Mouse (Mus musculus) telencephalon, adult 2 months (tissue): ENCODE results near the gene Abi1.
"Not testable (repeated sequence)": the region's sequence is repeated elsewhere in the genome, so short reads cannot be mapped to it uniquely, and the experiment has no call there.

Experiments used
- DNase-seq: peaks from one replicate; pipeline ENCODE4 v3.0.0-alpha.2; 2011; ENCODE audit warnings: low read depth, low spot score

Gene Abi1

DNA sequence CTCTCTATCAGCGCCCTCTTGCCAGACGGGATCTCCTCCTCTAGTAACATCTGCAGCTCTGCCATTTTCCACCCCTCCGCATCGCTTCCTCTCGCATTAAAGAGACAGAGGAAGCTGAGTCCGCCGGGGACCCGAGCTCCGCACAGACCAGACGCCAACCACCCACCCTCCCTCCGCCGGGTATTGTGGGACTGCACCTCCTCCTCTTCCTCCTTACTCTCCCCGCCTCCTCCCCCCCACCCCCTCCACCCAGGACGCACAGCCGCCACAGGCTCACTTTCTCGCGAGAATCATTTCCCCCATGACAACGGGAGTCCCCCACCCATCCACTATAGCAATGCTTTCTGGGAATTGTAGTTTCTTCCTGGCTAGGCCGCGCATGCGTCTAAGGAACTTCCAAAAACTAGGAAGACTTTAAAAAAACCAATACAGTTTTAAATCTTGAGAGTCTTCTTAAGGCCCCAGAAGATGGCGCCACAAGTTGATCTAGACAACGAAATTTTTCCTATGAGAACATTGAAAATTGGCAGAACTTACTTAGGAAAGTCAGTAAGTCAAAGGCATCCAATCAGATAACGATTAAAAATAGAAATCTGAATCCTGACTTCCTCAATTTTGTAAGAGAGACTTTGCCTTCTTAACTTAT lies at the start of gene Abi1:
Gene Abi1, minus strand, starts transcription at position 241 of the 646 bp plus-strand sequence.
- DNase-seq = peak; percentile 98

DNA sequence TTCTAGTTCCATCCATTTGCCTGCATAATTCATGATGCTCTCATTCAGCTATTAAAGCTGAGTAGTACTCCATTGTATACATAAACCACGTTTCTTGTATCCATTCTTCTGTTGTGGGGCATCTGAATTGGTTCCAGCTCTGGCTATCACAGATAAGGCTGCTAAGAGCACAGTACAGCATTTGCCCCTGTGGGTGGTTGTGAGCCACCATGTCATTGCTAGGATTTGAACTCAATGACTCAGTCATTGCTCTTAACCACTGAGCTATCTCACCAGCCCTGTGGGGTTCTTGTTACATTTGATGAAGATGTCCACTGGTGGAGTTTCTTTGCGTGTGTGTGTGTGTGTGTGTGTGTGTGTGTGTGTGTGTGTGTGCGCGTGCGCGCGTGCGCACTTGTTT lies 44.5 kb upstream of the Abi1 start:
- no peak for DNase-seq

DNA sequence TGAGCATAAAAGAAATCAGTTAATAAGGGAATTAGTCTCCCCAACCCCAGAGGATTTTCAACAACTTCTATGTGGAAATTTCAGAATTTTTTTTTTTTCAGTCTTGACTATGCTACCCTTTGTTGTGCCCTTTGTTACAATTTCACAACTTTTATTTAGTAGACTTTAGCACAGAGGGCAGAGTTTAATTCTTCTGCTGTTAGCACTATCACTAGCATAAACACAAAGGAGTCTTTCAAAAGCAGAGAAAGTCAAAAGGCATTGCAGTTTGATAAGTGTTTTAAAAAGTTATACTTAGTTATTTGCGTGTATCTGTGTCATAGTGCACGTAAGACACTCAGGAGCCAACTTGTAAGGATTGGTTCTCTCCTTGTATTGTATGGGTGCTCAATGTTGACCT lies 38.5 kb upstream of the Abi1 start:
- no peak for DNase-seq

DNA sequence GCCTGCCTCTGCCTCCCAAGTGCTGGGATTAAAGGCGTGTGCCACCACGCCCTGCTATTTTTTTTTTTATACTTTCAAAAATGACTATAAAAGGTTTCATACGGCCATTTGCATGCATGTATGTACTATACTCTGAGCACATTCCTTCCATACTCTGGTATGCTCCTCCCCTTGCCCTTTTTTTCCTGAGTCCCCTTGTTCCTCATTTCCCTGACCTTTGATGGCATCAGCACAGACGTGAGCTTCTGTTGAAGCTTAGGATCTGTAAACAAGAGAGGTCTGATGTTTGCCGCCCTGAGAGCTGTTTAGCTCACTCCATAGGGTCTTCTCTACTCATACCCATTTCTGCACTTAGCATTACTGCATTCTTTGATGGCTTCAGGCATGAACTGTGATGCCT lies 37.7 kb upstream of the Abi1 start:
- DNase-seq = no peak

DNA sequence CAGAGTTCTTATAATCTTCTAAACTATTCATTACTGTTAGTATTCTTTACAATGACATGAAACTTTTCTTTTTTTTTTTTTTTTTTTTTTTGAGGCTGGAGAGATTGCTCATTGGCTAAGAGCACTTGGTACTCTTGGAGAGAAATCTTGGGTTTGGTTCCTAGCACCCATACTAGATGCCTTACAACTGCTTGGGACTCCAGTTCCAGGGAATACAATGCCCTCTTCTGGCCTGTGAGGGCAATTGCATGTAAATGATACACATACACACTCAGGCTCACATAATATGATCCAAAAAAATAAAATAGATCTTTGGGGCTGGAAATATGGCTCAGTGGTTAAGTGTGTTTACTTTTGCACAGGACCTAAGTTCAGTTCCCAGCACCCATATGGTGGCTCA lies 36.7 kb upstream of the Abi1 start:
- DNase-seq = no peak

DNA sequence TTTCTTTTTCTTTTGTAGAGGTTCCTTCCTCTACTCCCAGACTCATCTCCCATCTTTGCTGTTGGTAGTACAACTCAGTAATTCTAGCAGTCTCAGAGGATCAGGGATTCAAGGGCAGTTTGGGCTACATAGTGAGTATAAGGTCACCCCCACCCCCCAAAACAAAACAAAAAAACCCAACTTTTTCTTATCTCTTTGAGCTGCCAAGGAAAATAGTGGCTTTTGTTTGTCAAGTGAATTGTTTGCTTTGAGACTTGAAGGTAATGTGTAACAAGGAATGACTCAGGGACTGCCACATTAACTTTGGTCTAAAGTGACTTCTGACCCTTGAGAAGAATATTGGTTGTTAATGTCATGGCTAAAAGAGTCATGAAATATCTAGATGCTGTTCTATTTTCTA lies 35.8 kb upstream of the Abi1 start:
- no peak for DNase-seq

DNA sequence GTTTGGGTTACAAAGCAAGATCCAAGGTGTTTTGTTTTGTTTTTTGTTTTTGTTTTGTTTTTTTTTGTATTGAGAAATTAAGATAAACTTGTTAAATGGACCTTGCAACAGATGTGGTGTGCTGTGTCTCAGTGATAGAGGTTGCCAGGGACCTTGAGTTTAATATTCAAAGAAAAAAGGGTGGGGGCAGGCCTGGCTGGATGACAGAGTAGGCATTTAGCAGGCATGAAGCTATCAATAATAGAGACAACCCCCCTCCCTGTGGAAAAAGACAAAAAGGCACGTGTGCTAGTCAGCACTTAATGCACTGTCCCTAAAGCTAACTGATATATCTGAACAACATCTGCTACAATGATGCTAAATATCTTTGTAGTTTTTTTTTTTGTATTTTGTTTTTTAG lies 31.4 kb upstream of the Abi1 start:
- DNase-seq = no peak

DNA sequence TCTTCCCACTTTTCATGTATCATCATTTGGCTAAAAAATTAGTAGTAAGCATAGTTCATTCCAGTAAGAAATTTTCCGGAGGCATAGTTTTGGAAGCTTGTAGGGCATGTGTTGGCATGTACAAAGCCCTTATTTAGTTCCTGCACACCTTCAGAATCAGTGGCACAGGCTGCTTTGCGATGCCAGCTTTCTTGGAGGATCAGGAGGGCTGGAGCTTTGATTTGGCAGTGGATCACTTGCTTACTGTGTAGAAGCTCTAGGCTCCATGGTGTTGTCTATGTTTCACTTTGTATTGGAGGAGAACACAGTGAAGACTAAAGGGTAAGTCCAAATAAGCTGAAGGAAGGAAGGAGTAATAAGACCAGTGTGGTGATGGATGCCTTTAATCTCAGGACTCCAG lies 30.4 kb upstream of the Abi1 start:
- DNase-seq = no peak

DNA sequence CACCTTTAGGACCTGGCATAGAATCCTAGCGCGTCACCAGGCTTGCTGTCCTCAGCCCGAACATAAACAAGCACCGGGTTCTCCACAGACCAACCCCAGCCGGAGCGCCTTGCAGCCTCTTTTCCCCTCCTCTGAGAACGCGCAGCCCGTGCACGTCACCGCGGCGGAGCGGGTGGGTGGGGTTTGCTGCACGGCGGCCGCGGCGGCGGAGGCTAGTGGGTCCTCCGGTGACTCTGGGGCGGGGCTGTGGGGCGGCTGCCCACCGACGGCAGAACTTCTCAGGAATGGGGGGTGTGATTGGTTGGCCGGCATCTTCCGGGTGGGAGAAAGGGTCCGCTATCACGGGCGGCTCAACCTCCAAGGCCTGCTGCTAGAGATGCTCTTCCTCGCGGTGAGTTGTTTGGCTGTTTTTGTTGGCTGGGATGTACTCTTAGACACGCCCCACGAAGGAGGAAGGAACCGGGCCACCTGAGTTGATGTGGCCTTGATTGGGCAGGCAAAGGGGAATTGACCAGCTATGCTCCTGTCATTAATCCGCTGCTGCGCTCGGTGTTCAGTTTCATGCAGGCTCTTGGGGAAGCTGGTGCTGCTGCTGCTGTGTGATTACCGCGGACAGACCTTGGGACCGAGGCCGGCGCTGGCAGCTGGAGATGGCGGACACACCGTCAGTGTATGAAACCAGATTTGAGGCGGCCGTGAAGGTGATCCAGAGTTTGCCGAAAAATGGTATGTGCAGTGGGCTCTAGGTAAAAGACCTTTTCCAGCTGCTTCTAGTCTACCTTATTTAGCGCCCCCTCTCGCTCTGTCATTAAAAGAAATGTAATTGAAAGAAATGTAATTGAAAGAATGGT lies 29.1 kb upstream of the Abi1 start:
- DNase-seq = peak; percentile 90

DNA sequence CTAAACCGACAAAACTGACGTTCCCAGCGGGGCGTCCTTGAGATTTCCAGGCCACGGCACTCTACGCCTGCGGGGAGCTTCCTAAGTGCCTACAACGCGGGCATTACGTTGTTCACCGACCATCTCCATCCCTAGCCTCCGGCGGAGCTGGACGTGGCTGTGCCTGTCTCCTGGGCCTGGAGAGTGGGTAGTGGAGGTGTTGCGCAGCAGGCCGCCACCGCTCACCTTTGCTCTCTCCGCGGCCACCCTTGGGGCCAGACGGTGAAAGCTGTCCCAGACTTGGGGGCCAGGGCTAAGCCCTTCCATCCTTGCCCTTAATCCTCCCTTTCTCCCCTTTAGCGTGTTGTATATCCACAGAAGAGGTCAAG lies 28.3 kb upstream of the Abi1 start:
- no peak for DNase-seq

DNA sequence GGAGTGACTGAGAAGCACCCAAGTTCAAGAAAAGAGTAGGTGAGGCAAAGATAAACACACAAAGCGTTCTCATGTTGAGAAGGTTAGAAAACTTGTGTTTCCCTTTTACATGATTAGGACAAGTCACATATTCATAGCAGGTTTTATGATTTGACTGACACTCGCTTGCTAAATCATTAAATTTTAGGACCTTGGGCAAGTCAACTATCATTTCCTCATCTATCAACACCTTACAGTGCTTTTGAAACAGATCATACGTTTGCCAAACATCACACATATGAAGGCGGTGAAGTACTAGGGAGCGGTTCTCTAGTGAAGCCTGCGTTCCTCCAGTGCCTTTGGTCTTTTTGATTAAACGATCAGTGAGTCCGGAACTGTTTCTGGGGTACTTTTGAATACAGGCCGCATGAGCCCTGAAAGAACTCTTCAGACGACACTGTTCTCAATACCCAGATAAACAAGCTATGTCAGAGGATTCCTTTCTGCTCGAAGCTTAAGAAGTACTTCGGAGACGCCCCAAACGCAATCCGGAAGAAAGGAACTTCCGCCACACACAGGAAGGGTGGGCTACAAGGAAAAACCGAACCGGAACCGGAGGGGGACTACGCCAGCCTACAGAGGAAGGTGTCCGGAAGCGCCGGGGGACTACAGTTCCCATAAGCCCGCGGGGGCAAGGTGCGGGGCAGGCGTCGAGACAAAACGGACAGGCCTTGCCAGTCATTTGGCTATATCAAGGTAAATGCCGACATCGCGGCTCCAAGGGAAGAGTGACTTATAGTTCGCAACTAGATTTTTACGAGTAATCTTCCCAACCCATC lies 27.7 kb upstream of the Abi1 start, which contains the start of gene Acbd5:
Gene Acbd5, plus strand, starts transcription at position 616 of the 818 bp plus-strand sequence.
- peak; percentile 99 for DNase-seq

DNA sequence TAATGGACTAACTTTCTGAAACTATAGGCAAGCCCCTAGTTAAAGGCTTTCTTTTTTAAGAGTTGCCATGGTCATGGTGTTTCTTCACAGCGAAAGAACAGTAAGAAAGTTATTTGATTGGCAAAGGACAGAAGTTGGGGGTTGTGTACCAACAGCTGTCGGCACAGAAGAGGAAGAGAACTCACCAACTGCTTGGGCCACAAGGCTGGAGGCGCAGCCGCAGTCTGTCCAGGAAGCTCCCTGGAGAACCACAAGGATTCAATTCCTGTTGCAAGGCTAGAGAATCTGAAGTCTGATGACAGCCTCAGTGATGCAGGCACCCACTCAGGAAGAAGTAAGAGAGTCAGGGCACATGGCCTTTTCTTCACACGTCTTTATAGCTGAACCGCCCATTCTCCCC lies 12.5 kb upstream of the Abi1 start:
- DNase-seq = no peak

DNA sequence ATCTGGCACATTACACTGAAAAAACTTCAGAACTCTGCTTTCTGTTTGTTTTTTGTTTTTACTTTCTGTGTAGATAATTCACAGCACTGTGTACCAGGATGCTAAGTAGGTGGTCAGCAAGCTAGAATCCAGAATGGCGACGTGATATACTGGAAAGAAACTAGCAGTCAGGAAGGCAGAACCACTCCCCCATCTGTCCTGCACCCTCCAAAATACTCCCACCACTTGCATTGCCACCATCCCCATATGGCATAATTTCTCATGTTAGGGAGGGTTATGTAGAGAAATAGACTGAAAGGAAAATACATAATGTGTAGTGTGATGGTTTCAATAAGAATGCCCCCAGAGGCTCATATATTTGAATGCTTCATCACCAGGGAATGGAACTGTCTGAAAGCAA lies 11.8 kb upstream of the Abi1 start:
- no peak for DNase-seq

DNA sequence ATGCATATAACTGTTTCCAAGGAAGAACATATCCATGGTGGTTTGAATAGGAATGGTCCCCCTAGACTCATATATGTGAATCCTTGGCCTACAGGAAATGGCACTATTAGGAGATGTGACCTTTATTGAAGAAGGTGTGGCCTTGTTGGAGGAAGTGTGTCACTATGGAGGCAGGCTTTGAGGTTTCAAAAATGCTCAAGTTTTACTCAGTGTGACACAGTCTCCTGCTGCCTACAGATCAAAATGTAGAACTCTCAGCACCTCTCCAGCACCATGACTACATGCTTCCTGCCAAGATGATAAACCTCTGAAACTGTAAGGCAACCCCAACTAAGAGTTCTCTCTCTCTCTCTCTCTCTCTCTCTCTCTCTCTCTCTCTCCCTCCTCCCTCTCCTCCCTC lies 8.0 kb upstream of the Abi1 start:
- no peak for DNase-seq

DNA sequence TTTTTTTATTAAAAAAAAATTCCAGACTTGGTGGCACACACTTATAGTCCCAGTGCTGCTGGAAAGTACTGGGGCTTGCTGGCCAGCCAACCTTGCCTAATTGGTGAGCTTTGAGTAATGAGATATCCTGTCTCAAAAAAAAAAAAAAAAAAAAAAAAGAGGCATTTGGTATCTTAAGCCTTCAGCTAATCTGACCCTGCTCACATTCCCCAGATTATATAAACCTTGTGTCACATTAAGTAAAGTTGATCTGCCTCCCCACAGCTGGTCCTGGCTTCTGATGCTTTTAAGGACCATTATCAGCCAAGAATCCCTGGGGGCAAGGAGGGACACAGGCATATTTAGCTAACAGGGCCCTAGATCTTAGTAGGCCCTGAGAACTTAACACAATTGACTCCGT lies 5.7 kb upstream of the Abi1 start:
- DNase-seq = no peak

DNA sequence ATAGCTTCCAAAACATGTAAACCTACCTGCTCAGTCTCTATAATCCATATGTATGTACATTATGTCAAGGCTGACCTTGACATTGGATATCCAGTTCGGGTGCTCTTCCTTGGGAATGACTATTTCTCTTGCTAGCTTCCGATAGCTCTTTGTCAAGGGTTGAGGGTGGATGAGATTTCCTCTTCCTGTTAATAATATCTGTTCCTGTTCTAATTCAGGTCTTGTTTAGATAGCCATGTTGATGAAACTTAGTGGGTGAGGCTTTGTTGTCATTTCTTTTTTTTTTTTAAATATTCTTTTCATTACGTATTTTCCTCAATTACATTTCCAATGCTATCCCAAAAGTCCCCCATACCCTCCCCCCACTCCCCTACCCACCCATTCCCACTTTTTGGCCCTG lies 2.1 kb upstream of the Abi1 start:
- DNase-seq = no peak

DNA sequence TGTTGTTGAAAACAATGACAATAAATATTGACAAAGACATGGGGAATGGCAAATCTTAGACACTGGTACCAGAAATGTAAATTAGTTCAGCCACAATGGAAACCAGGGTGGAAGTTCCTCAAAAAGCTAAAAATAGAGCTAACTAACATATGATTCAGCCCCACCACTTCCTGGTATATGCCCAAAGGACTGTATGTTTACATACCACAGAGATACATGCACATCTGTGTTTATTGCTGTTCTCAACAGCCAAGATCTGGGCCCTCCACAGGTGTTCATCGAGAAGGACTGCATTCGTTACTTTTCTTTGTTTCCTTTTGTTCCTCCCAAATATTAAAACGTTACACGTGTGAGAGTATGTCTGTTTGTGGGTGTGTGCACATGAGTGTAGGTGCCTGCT lies 1.4 kb upstream of the Abi1 start:
- DNase-seq = no peak

DNA sequence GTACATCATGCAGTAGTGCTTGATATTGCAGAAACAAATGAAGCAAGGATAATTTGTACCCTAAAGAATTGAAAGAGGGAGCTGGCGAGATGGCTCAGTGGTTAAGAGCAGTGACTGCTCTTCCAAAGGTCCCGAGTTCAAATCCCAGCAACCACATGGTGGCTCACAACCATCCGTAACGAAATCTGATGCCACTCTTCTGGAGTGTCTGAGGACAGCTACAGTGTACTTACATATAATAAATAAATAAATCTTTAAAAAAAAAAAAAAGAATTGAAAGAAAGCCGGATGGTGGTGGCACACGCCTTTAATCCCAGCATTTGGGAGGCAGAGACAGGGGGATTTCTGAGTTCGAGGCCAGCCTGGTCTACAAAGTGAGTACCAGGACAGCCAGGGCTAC lies 649 bp upstream of the Abi1 start:
- DNase-seq = not testable (repeated sequence)

DNA sequence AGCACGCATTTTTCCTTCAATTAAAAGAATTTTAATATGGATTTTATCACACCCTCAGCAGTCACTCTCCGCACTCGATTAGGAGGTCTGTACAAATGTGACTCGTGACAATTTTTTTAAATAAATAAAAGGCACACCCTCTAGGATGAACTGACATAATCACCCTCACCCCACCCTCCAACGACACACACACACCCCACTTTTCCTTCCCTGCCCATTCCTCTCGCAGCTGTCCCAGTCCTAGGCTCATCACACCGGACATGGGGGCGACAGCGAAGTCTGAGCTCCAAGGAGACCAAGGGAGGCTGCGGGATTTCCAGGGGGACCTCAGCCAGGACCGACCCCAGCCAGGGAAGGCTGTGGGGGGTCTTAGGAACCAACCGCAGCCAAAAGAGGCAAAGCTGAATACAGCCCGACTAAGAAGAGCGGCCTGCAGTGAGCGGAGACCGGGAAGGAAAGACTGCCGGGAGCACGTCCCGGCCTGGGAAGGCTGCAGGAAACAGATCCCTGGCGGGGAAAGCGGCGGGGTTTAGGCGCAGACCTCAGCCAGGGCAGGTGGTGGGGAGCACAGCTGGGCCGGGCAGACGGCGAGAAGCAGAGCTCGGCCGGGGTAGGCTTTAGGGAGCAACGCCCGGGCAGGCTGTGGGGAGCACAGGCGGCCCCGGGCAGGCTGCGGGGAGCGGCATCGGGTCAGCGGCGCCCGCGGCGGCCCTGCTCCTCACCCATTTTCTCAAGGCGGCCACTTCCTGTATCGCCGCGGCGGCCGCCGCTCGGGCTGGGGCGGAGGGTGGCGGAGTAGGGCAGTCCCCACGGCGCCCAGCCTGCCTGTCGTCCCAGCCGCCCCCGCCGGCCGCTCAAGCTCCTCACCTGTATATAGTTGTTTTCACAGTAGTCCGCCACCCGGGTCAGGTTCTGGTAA lies 700 bp downstream of the Abi1 start:
- DNase-seq = no peak

DNA sequence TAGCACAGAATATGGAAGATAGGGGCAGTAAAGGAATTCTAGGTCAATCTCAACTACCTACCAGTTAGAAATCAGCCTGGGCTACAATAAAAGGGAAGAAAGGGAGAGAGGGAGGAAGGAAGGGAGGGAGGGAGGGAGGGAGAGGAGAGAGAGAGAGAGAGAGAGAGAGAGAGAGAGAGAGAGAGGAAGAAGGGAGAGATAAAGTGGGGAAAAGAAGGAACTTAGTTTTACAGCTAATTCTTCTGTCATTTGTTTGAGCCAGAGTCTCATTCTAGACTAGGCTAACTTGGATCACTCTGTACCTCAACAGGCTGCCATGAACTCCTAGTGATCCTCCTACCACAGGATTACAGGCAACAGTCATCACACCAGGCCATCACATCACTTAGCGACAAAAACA lies 4.6 kb downstream of the Abi1 start:
- DNase-seq = no peak

DNA sequence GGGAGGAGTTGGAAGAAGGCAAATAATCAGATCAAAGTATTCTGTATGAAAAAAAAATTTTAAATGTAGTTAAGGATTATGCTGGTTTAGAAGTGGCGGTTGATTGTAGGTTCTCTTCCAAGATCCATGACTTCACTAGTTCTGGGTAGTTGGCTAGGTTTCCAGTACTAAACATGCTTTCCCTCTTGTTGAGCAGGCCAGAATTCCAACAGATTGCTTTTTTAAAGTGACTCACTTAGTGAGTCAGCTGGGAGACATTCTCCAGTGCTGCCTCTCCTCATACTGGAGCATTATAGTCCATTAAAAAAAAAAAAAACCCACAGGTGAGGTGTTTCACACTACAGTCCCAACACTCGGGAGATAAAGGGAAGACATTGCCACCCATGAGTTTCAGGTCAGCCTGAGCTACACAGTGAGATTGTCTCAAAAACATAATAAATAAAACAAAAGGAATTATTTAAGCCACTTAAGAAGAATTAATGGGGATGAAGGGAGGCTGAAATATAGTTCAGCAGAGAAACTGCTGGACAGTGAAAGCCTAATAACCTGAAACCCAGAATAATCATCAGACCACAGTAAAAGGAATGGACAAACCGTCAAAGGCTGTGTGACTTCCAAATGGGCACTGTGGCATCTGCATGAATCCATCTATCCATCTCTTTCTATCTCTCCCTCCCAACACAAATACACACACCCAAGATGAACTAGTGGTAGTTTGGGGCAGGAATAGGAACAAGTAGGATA lies 5.2 kb downstream of the Abi1 start:
- peak; percentile 66 for DNase-seq
